Mouse (Mus musculus): ENCODE results near the gene Usp43. TPM values are rescaled to one million over a fixed set of nuclear protein-coding genes. Genes with fewer than 3 reads are reported as not detected.

Usp43 gene
- polyA plus RNA-seq, 1 experiment from 2014 or later: 0.60 TPM

- no peak for ATAC-seq (ENCODE audit: insufficient number of reproducible peaks, low FRiP score)
- Histone ChIP-seq H3K36me3 (no peaks in the 10 kb centered on the region), H3K4me3 (no peak overlapping the region), H3K27me3 (replicated peaks) (no peaks in the 10 kb centered on the region), H3K27ac (ENCODE audit: poor library complexity, severe bottlenecking) (no peak overlapping the region), H3K4me2 (no peak overlapping the region), H3K4me1 (replicated peaks) (peaks cover 6% of the 10 kb centered on the region; the same call in 1 of the 2 replicates), H3K9me3 (replicated peaks) (no peaks in the 10 kb centered on the region), H3K9ac (no peak overlapping the region)
- 17% methylated on average over 10 of the region's 15 CpGs for WGBS
Observed at GRCm38 (mm10) chr11:67926348-67927055, 4.5 kb upstream of the Usp43 start.

- ATAC-seq (ENCODE audit: insufficient number of reproducible peaks, low FRiP score): no peak
- peaks cover 11% of the 10 kb centered on the region; the same call in 1 of the 2 replicates for H3K27me3 ChIP-seq (replicated peaks)
- no peaks in the 10 kb centered on the region for H3K36me3 ChIP-seq
- no peak overlapping the region for H3K4me2 ChIP-seq
- no peak overlapping the region for H3K9ac ChIP-seq
- no peaks in the 10 kb centered on the region for H3K9me3 ChIP-seq (replicated peaks)
- H3K27ac ChIP-seq (ENCODE audit: poor library complexity, severe bottlenecking): no peak overlapping the region
- WGBS: 82% methylated on average over 13 of the region's 13 CpGs
- no peak overlapping the region for H3K4me3 ChIP-seq
- H3K4me1 ChIP-seq (replicated peaks): peaks cover 6% of the 10 kb centered on the region; the same call in 1 of the 2 replicates
Observed at GRCm38 (mm10) chr11:67925000-67925399, 3.0 kb upstream of the Usp43 start.

DNA sequence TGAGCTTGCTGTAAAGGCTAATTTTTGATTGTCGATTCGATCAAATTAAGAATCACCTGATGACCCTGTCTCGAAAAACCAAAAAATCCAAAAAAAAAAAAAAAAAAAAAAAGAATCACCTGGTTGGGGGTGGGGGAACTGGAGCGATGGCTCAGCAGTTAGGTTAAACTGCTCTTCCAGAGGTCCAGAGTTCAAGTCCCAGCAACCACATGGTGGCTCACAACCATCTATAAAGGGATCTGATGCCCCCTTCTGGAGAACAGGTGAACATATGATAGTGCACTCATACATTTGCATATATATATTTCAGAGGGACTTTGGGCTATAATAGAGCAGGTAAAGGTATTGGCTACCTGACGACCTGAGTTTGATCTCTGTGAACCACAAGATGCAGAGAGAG, 1.8 kb upstream of the Usp43 start:
- Histone ChIP-seq H3K4me3 (no peak overlapping the region), H3K36me3 (no peaks in the 10 kb centered on the region), H3K4me1 (replicated peaks) (peaks cover 6% of the 10 kb centered on the region; the same call in 1 of the 2 replicates), H3K9ac (no peak overlapping the region), H3K4me2 (no peak overlapping the region), H3K27me3 (replicated peaks) (peaks cover 13% of the 10 kb centered on the region; the same call in 1 of the 2 replicates), H3K9me3 (replicated peaks) (no peaks in the 10 kb centered on the region), H3K27ac (ENCODE audit: poor library complexity, severe bottlenecking) (no peak overlapping the region)
- WGBS: 86% methylated on average over 5 of the region's 5 CpGs
- no peak for ATAC-seq (ENCODE audit: insufficient number of reproducible peaks, low FRiP score)

DNA sequence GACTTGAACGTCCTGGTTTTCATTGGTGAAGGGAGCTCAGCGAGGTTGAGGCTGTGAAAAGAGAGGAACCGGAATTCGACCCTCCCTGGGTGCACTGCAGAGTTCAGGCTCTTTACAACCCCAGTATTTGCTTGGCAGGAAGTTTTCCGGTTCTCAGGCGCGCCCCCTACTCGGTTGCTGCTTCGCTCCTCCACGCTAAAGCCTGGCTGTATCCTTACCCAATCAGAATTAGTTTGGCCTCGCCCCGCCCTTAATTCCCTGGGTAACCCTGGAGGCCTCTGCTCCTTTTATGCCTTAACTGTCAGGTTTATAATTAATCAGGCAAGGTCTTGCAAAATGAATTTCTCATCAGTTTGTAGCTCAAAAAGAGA, 787 bp upstream of the Usp43 start:
- Histone ChIP-seq H3K27ac (ENCODE audit: poor library complexity, severe bottlenecking) (no peak overlapping the region), H3K36me3 (no peaks in the 10 kb centered on the region), H3K9me3 (replicated peaks) (no peaks in the 10 kb centered on the region), H3K9ac (peak overlapping the region; percentile 74; the same call in 1 of the 2 replicates), H3K4me2 (peak overlapping the region; percentile 99), H3K27me3 (replicated peaks) (peaks cover 13% of the 10 kb centered on the region; the same call in 1 of the 2 replicates), H3K4me1 (replicated peaks) (peaks cover 6% of the 10 kb centered on the region; the same call in 1 of the 2 replicates), H3K4me3 (peak overlapping the region; percentile 74)
- peak; percentile 71 for ATAC-seq (ENCODE audit: insufficient number of reproducible peaks, low FRiP score)
- WGBS: 0% methylated on average over 12 of the region's 12 CpGs

GRCm38 (mm10) chr11:67921091-67921826, 694 bp downstream of the Usp43 start:
- WGBS: 2% methylated on average over 47 of the region's 47 CpGs
- Histone ChIP-seq H3K4me1 (replicated peaks) (peaks cover 1% of the 10 kb centered on the region; the same call in 1 of the 2 replicates), H3K36me3 (no peaks in the 10 kb centered on the region), H3K4me2 (peak overlapping the region; percentile 99), H3K4me3 (peak overlapping the region; percentile 74), H3K27me3 (replicated peaks) (peaks cover 13% of the 10 kb centered on the region; the same call in 1 of the 2 replicates), H3K9ac (peak overlapping the region; percentile 74), H3K9me3 (replicated peaks) (no peaks in the 10 kb centered on the region), H3K27ac (ENCODE audit: poor library complexity, severe bottlenecking) (no peak overlapping the region)
- peak; percentile 63 for ATAC-seq (ENCODE audit: insufficient number of reproducible peaks, low FRiP score)

- Histone ChIP-seq H3K9ac (no peak overlapping the region), H3K27ac (ENCODE audit: poor library complexity, severe bottlenecking) (no peak overlapping the region), H3K4me2 (peak overlapping the region; percentile 99; the same call in 1 of the 2 replicates), H3K36me3 (no peaks in the 10 kb centered on the region), H3K4me3 (no peak overlapping the region), H3K4me1 (replicated peaks) (no peaks in the 10 kb centered on the region), H3K27me3 (replicated peaks) (peaks cover 13% of the 10 kb centered on the region; the same call in 1 of the 2 replicates), H3K9me3 (replicated peaks) (no peaks in the 10 kb centered on the region)
- 31% methylated on average over 9 of the region's 9 CpGs for WGBS
- no peak for ATAC-seq (ENCODE audit: insufficient number of reproducible peaks, low FRiP score)
Observed at GRCm38 (mm10) chr11:67920226-67920960, 1.6 kb downstream of the Usp43 start.

DNA sequence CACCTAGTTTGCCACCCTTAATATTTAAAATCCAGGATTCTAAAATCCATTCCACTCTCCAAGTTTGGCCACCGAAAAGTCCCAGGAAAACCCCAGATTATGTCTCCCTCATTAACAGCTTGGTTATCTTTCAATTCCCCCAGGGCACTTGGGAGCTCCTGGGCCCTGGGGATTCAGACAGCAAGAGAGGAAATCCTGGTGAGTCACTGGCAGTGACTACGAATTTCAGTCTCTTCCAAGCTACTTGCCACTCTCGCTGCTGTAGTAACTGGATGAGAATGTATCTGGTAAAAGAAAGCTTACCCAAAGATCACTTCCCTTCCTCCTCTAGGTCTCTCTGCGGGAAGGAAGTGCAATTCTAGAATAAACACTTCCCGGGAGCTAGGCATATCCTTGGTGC, 2.4 kb downstream of the Usp43 start:
- Histone ChIP-seq H3K4me2 (no peak overlapping the region), H3K9me3 (replicated peaks) (no peaks in the 10 kb centered on the region), H3K4me1 (replicated peaks) (no peaks in the 10 kb centered on the region), H3K27me3 (replicated peaks) (peaks cover 13% of the 10 kb centered on the region; the same call in 1 of the 2 replicates), H3K27ac (ENCODE audit: poor library complexity, severe bottlenecking) (no peak overlapping the region), H3K9ac (no peak overlapping the region), H3K36me3 (no peaks in the 10 kb centered on the region), H3K4me3 (no peak overlapping the region)
- ATAC-seq (ENCODE audit: insufficient number of reproducible peaks, low FRiP score): no peak
- 46% methylated on average over 5 of the region's 5 CpGs for WGBS

- no peak overlapping the region for H3K4me2 ChIP-seq
- H3K36me3 ChIP-seq: no peaks in the 10 kb centered on the region
- H3K4me3 ChIP-seq: no peak overlapping the region
- H3K27ac ChIP-seq (ENCODE audit: poor library complexity, severe bottlenecking): no peak overlapping the region
- no peaks in the 10 kb centered on the region for H3K9me3 ChIP-seq (replicated peaks)
- no peak for ATAC-seq (ENCODE audit: insufficient number of reproducible peaks, low FRiP score)
- WGBS: 65% methylated on average over 3 of the region's 3 CpGs
- H3K9ac ChIP-seq: no peak overlapping the region
- H3K4me1 ChIP-seq (replicated peaks): no peaks in the 10 kb centered on the region
- peaks cover 13% of the 10 kb centered on the region; the same call in 1 of the 2 replicates for H3K27me3 ChIP-seq (replicated peaks)
Observed at GRCm38 (mm10) chr11:67917126-67917525, 4.8 kb downstream of the Usp43 start.

DNA sequence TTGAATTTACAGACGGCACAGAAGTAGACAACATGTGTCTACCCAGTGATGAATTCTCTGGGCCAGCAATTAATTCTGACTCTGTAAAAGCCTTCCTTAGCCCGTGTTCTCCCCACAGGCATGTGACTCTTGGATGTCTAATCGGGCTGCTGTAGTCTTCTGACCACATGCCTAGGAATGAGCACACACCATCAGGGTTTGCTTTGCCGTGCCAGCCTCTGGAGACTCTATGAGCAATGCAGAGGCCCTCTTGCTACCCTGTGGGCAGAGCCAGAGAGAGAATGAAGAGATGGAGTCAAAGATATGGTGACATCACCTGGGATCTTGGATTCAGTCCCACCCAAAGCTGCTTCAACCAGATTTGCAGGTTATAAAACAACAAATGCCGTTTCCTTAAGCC, 10.9 kb downstream of the Usp43 start:
- Histone ChIP-seq H3K36me3 (no peaks in the 10 kb centered on the region), H3K4me3 (no peak overlapping the region), H3K4me1 (replicated peaks) (0 out of 2 replicates have a peak, but pooled peaks cover 8% of the 10 kb centered on the region), H3K4me2 (no peak overlapping the region), H3K27ac (ENCODE audit: poor library complexity, severe bottlenecking) (no peak overlapping the region), H3K9ac (no peak overlapping the region), H3K9me3 (replicated peaks) (no peaks in the 10 kb centered on the region), H3K27me3 (replicated peaks) (no peaks in the 10 kb centered on the region)
- WGBS: 84% methylated on average over 5 of the region's 5 CpGs
- ATAC-seq (ENCODE audit: insufficient number of reproducible peaks, low FRiP score): no peak

DNA sequence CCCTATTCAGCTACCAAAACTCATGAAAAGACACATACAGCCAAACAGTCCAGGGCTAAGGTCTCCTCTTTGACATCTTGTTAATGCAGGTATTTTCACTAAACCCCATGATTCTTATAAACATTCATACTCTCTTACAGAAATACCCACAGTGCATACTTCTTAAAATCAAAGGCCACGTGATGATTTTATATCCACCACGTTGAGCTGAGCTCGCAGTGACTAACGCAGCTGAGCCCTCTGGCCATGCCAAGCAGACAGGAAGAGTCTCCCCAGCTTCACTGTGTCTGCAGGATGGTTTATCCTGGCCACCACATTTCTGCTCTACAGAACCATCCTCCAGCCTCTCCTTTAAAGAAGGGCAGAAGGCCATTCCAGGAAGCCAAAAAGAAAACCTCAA, 18.2 kb downstream of the Usp43 start:
- Histone ChIP-seq H3K36me3 (no peaks in the 10 kb centered on the region), H3K9ac (no peak overlapping the region), H3K9me3 (replicated peaks) (no peaks in the 10 kb centered on the region), H3K4me1 (replicated peaks) (no peaks in the 10 kb centered on the region), H3K27me3 (replicated peaks) (no peaks in the 10 kb centered on the region), H3K27ac (ENCODE audit: poor library complexity, severe bottlenecking) (no peak overlapping the region), H3K4me2 (no peak overlapping the region), H3K4me3 (no peak overlapping the region)
- ATAC-seq (ENCODE audit: insufficient number of reproducible peaks, low FRiP score): no peak
- WGBS: 84% methylated on average over 4 of the region's 4 CpGs

Measured in heart, embryonic 12.5 days (tissue).